Comparison of ENCODE assay signal across 19 mouse cellular contexts in genomic region chr17:41122939-41123338, GRCm38 (mm10).
DNase-seq lines count a peak whose midpoint lies in the region; ATAC-seq lines count a peak whose summit lies in the region.
"Had no signal": no experiment of that assay in that cellular context is flagged by ENCODE, and none has a peak within 500 bp of the region (broad histone marks: within the 10 kb centered on the region; RNA-seq: fewer than 3 reads in every experiment).

No protein-coding gene starts in this region.

- H3K4me3 ChIP-seq in limb, embryonic 13.5 days, result no peak overlapping the region
- H3K4me3 ChIP-seq in limb, embryonic 10.5 days, result no peak overlapping the region
- H3K4me3 ChIP-seq: embryonic facial prominence, embryonic 13.5 days; forebrain, embryonic 13.5 days; forebrain, embryonic 15.5 days had no signal

- intact Hi-C loops in left cerebral cortex, postnatal 36 days (cut with DNase I), result no loop called here

- ATAC-seq in limb, embryonic 13.5 days (ENCODE audit: low FRiP score, low read depth), result peak; percentile 81
- ATAC-seq: forebrain, embryonic 13.5 days; forebrain, embryonic 15.5 days; forebrain, postnatal 0 days had no signal

- H3K27ac ChIP-seq in limb, embryonic 13.5 days, result no peak overlapping the region
- H3K27ac ChIP-seq in limb, embryonic 10.5 days, result no peak overlapping the region
- H3K27ac ChIP-seq: embryonic facial prominence, embryonic 13.5 days; forebrain, embryonic 13.5 days; forebrain, embryonic 15.5 days had no signal

- no peak overlapping the region for H3K9ac ChIP-seq in limb, embryonic 13.5 days
- H3K9ac ChIP-seq: embryonic facial prominence, embryonic 13.5 days; forebrain, embryonic 13.5 days; forebrain, embryonic 15.5 days; forebrain, postnatal 0 days had no signal

- peaks cover 3% of the 10 kb centered on the region; the same call in 1 of the 2 replicates for H3K4me1 ChIP-seq in limb, embryonic 13.5 days
- H3K4me1 ChIP-seq in limb, embryonic 10.5 days, result peaks cover 3% of the 10 kb centered on the region; the same call in 1 of the 2 replicates
- H3K4me1 ChIP-seq: forebrain, embryonic 13.5 days; forebrain, embryonic 15.5 days had no signal

- no peaks in the 10 kb centered on the region for H3K9me3 ChIP-seq in limb, embryonic 13.5 days
- H3K9me3 ChIP-seq in limb, embryonic 10.5 days (replicated peaks), result no peaks in the 10 kb centered on the region
- H3K9me3 ChIP-seq: embryonic facial prominence, embryonic 13.5 days; forebrain, embryonic 13.5 days; forebrain, embryonic 15.5 days had no signal

- DNase-seq in limb, embryonic 10.5 days (ENCODE audit: low spot score), result no peak
- DNase-seq in forelimb bud, embryonic 11.5 days (ENCODE audit: low read depth, low spot score), result peak; percentile 12
- no peak for DNase-seq in right cerebral cortex, adult 18-20 months
- no peak for DNase-seq in left cerebral cortex, postnatal 36 days (ENCODE audit: low spot score in 2 of 2)
- DNase-seq: adrenal gland, adult 2 months; adrenal gland, postnatal 10 days; adrenal gland, postnatal 25 days; cerebellum, adult 11 months; cerebellum, adult 18-20 months; cerebellum, adult 8-10 months; cerebellum, adult 9-11 months; cerebellum, postnatal 14 days; cerebellum, postnatal 36 days; embryo, embryonic 11 days; forebrain, postnatal 0 days had no signal

- H3K27me3 ChIP-seq in limb, embryonic 13.5 days, result no peaks in the 10 kb centered on the region
- no peaks in the 10 kb centered on the region for H3K27me3 ChIP-seq in limb, embryonic 10.5 days (ENCODE audit: low read depth, poor library complexity, severe bottlenecking)
- H3K27me3 ChIP-seq: embryonic facial prominence, embryonic 13.5 days; forebrain, embryonic 13.5 days; forebrain, embryonic 15.5 days had no signal

- no peak overlapping the region for H3K4me2 ChIP-seq in limb, embryonic 13.5 days (replicated peaks)
- H3K4me2 ChIP-seq: embryonic facial prominence, embryonic 13.5 days; forebrain, embryonic 13.5 days; forebrain, embryonic 15.5 days had no signal

- H3K36me3 ChIP-seq in limb, embryonic 13.5 days, result no peaks in the 10 kb centered on the region
- no peaks in the 10 kb centered on the region for H3K36me3 ChIP-seq in limb, embryonic 10.5 days
- H3K36me3 ChIP-seq: embryonic facial prominence, embryonic 13.5 days; forebrain, embryonic 15.5 days had no signal
